Mouse (Mus musculus) erythroblast, embryonic 14.5 days (primary cell): ENCODE data around the gene Spata31.

Experiments
- GATA1 ChIP-seq: IDR thresholded peaks from 2 replicates; pipeline ENCODE4 v1.6.1; 2012; ENCODE audit warnings: low read length, inconsistent platforms, mixed read lengths
- TAL1 ChIP-seq: IDR thresholded peaks from 3 replicates; pipeline ENCODE4 v1.6.1; 2012; ENCODE audit warnings: low read length, inconsistent platforms, mixed read lengths

GRCm38 (mm10) chr13:64903585-64904208 lies 13.5 kb upstream of the Spata31 start, which contains the start of gene Cntnap3:
- TF ChIP-seq TAL1 (no peak), GATA1 (no peak)
